Mouse (Mus musculus) liver, embryonic 16.5 days (tissue): Measurements from ENCODE around the gene Cysltr1. TPM values are rescaled to one million over a fixed set of nuclear protein-coding genes. Genes with fewer than 3 reads are reported as not detected.

Experiments
- ATAC-seq: fragments of 200-750 bp; cut with Nextera tagmentation; 2 replicates; pipeline ENCODE4 v1.8.0; 2017; ENCODE audit warnings: low read depth, mild to moderate bottlenecking, moderate number of reproducible peaks, moderate library complexity
- H3K27ac ChIP-seq: fragments of 300-500 bp; sonication (generic); 2 replicates; pipeline ENCODE4 v1.5.1; 2014; ENCODE audit warnings: mild to moderate bottlenecking, low read length
- H3K27me3 ChIP-seq: fragments of 300-500 bp; sonication (generic); 2 replicates; pipeline ENCODE4 v1.6.1; 2014; ENCODE audit warnings: low read depth, low read length, mixed read lengths; ENCODE audit not compliant: control insufficient read depth, insufficient read depth
- H3K36me3 ChIP-seq: fragments of 300-500 bp; sonication (generic); 2 replicates; pipeline ENCODE4 v1.6.1; 2014; ENCODE audit warnings: mild to moderate bottlenecking; ENCODE audit not compliant: control insufficient read depth, insufficient read depth
- H3K4me1 ChIP-seq: fragments of 300-500 bp; sonication (generic); 2 replicates; pipeline ENCODE4 v1.6.1; 2014; ENCODE audit warnings: low read depth, low read length, mixed read lengths; ENCODE audit not compliant: control insufficient read depth
- H3K4me2 ChIP-seq: fragments of 300-500 bp; sonication (generic); 2 replicates; pipeline ENCODE4 v1.6.1; 2014; ENCODE audit warnings: low read depth, low read length, mixed read lengths
- H3K4me3 ChIP-seq: fragments of 300-500 bp; sonication (generic); 2 replicates; pipeline ENCODE4 v1.5.1; 2014; ENCODE audit warnings: low read depth, mild to moderate bottlenecking, low read length
- H3K9ac ChIP-seq: fragments of 300-500 bp; sonication (generic); 2 replicates; pipeline ENCODE4 v1.6.1; 2014; ENCODE audit warnings: low read depth, low read length
- H3K9me3 ChIP-seq: fragments of 300-500 bp; sonication (generic); replicated peaks from 2 replicates; pipeline ENCODE4 v1.6.1; 2016; ENCODE audit warnings: low read length; ENCODE audit not compliant: control insufficient read depth
- WGBS: fragments of 180-500 bp; shearing (Covaris S2); extraction: QIAGEN DNeasy Blood & Tissue Kit; methylation state at CpG from one replicate; pipeline ENCODE4 v1.1.7; 2014; ENCODE audit not compliant: insufficient replicate concordance; 5-methylcytosine and 5-hydroxymethylcytosine counted together
- polyA plus RNA-seq: library from polyadenylated mRNA; unstranded; fragments of >200 nt; fragmentation: Nextera tagmentation; extraction: Ambion mirVana; gene quantifications from 2 replicates; pipeline ENCODE4 v1.2.1, GENCODE M21; 2015

Gene Cysltr1
- polyA plus RNA-seq, 1 experiment from 2014 or later = 1.4 TPM

- Histone ChIP-seq H3K4me2 (no peak within 1 kb of the TSS), H3K27ac (no peak within 1 kb of the TSS), H3K36me3 (no peaks in the 10 kb centered on the region), H3K27me3 (no peaks in the 10 kb centered on the region), H3K9me3 (no peaks in the 10 kb centered on the region), H3K9ac (no peak within 1 kb of the TSS), H3K4me3 (no peak within 1 kb of the TSS), H3K4me1 (no peaks in the 10 kb centered on the region)
- WGBS = 45% methylated on average over 3 of the region's 3 CpGs
- ATAC-seq = no peak
These were observed 20.6 kb downstream of the Cysltr1 start, which contains the start of gene Gm5127 for GRCm38 (mm10) chrX:106582886-106583285. Gm5127 (plus strand) TSS chrX:106583186.

GRCm38 (mm10) chrX:106582197-106582596 lies 21.3 kb downstream of the Cysltr1 start:
- Histone ChIP-seq H3K27me3 (no peaks in the 10 kb centered on the region), H3K4me3 (no peak overlapping the region), H3K9ac (no peak overlapping the region), H3K4me2 (no peak overlapping the region), H3K27ac (no peak overlapping the region), H3K9me3 (no peaks in the 10 kb centered on the region), H3K36me3 (no peaks in the 10 kb centered on the region), H3K4me1 (no peaks in the 10 kb centered on the region)
- WGBS = 39% methylated on average over 2 of the region's 2 CpGs
- ATAC-seq = no peak

GRCm38 (mm10) chrX:106580410-106580809 lies 23.1 kb downstream of the Cysltr1 start:
- no peak for ATAC-seq
- no peak overlapping the region for H3K9ac ChIP-seq

GRCm38 (mm10) chrX:106578966-106579365 lies 24.5 kb downstream of the Cysltr1 start:
- no peak for ATAC-seq

More at GRCm38 (mm10) chrX:106580410-106580809, 23.1 kb downstream of the Cysltr1 start:
- H3K4me1 ChIP-seq = no peaks in the 10 kb centered on the region
- no peak overlapping the region for H3K4me3 ChIP-seq
- H3K9me3 ChIP-seq = no peaks in the 10 kb centered on the region
- no peaks in the 10 kb centered on the region for H3K27me3 ChIP-seq
- no peak overlapping the region for H3K27ac ChIP-seq
- no peak overlapping the region for H3K4me2 ChIP-seq
- H3K36me3 ChIP-seq = no peaks in the 10 kb centered on the region

DNA sequence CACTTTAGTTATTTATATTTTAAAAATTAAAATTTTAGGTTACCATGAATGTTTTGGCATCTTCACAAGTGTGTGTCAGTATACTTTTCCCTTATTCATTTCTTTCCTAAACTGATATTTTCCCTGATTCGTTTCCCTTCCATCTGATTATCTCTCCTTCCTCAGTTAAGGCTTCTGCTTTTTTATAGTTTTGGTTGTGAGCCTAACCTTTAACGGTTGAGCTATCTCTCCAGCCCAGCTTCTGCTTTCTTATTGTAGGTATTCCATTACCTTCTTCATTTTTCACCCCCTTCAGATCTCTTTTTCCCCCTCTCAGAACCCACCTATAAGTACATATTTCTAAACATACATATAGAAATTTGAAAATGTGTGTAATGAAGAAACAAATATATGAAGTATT lies 48.0 kb downstream of the Cysltr1 start:
- Histone ChIP-seq H3K27ac (no peak overlapping the region), H3K9ac (no peak overlapping the region), H3K4me3 (no peak overlapping the region), H3K4me1 (no peaks in the 10 kb centered on the region), H3K36me3 (no peaks in the 10 kb centered on the region), H3K4me2 (no peak overlapping the region), H3K9me3 (no peaks in the 10 kb centered on the region), H3K27me3 (no peaks in the 10 kb centered on the region)
- no peak for ATAC-seq
- 40% methylated on average over 2 of the region's 2 CpGs for WGBS

More at GRCm38 (mm10) chrX:106578966-106579365, 24.5 kb downstream of the Cysltr1 start:
- no peaks in the 10 kb centered on the region for H3K27me3 ChIP-seq
- no peaks in the 10 kb centered on the region for H3K9me3 ChIP-seq
- H3K4me1 ChIP-seq = no peaks in the 10 kb centered on the region
- no peak overlapping the region for H3K4me2 ChIP-seq
- H3K36me3 ChIP-seq = no peaks in the 10 kb centered on the region
- H3K9ac ChIP-seq = no peak overlapping the region
- H3K4me3 ChIP-seq = no peak overlapping the region
- WGBS = 52% methylated on average over 3 of the region's 3 CpGs
- no peak overlapping the region for H3K27ac ChIP-seq

DNA sequence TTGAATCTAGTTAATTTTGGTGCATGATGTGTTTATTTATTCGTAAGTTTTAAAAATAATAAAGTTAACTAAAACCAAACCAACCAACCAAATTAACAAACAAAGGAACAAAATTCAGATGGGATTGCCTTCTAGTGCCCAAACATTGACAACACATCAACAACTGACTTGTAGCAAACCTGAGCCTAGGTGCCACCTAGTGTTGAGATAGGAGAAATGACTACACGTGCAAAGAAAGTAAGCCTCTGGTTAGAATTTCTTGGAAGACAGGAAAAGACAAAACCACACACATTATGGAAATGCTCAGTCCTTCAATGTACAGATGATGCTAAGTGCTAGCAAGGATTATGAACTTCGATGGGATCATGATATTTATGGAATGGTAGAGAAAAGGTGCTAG lies 67.1 kb downstream of the Cysltr1 start:
- no peak for ATAC-seq
- Histone ChIP-seq H3K9me3 (no peaks in the 10 kb centered on the region), H3K4me2 (no peak overlapping the region), H3K27me3 (no peaks in the 10 kb centered on the region), H3K27ac (no peak overlapping the region), H3K4me3 (no peak overlapping the region), H3K4me1 (no peaks in the 10 kb centered on the region), H3K9ac (no peak overlapping the region), H3K36me3 (no peaks in the 10 kb centered on the region)
- WGBS = 33% methylated on average over 3 of the region's 3 CpGs

Other genes starting within 250 kb of the Cysltr1 start
- gene Fndc3c1, start 118.3 kb downstream of the Cysltr1 start, polyA plus RNA-seq = 0.22 and 0.34 TPM in 2 replicates
- gene Gm5127, start 20.5 kb downstream of the Cysltr1 start, polyA plus RNA-seq = not detected in 2 replicates
- 6.3 and 8.6 TPM in 2 replicates for gene Rtl3, start 237.0 kb upstream of the Cysltr1 start, polyA plus RNA-seq